Mouse (Mus musculus) A20 (cell line): ENCODE data around the gene Slc43a2.

Experiments
- DNase-seq: peaks from one replicate; pipeline ENCODE4 v3.0.0-alpha.2; 2011; ENCODE audit warnings: low read depth, low spot score

The Slc43a2 gene

GRCm38 (mm10) chr11:75531469-75532242 is at the start of gene Slc43a2:
Gene Slc43a2, plus strand, starts transcription at chr11:75531694.
- DNase-seq, result peak; percentile 96

GRCm38 (mm10) chr11:75486192-75486591 is 45.3 kb upstream of the Slc43a2 start:
- no peak for DNase-seq

DNA sequence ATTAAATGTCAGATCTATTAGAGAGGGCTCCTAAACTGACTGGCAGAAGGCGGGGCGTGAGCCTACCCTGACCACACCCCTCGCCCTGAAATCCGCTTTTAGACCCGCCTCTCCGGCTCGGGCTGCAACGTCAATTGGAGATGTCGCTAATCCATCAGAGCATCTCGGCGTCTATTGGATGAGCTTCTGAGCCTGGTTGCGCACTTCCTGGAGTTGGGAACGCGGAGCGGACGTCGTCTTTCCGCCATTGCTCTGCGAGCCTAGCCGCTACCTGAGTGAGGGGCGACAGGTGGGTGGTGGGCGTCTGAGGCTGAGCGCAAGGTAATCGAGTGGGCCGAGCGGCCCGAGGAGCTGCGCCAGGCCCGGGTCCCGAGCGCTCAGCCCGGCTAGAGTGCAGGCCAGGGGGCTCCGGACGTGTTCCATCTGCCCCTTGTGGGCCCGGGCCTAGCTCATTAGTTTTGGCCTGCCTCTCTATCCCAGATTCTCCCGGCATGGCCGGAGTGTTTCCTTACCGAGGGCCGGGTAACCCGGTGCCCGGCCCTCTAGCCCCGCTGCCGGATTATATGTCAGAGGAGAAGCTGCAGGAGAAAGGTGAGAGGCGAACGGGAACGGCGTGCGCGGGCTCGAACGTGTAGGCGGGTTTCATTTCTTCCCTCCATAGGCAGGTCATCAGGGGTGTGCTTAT is 44.8 kb upstream of the Slc43a2 start, which contains the start of gene Prpf8:
Gene Prpf8 (plus strand): TSS at position 216 of the 685 bp plus-strand sequence.
- peak; percentile 98 for DNase-seq

DNA sequence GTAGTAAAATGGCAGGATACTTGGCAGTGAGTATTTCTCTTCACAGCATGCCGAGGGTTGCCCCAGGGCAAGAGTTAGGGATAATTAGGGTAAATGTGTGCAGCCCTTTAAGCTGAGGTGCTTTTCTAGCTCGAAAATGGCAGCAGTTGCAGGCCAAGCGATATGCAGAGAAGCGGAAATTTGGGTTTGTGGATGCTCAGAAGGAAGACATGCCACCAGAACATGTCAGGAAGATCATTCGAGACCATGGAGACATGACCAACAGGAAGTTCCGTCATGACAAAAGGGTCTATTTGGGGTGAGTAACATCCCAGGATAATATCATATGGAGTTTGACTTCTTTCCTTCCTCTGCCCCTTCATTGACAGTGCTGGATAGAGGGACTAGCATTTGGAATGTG is 44.0 kb upstream of the Slc43a2 start:
- peak; percentile 28 for DNase-seq

DNA sequence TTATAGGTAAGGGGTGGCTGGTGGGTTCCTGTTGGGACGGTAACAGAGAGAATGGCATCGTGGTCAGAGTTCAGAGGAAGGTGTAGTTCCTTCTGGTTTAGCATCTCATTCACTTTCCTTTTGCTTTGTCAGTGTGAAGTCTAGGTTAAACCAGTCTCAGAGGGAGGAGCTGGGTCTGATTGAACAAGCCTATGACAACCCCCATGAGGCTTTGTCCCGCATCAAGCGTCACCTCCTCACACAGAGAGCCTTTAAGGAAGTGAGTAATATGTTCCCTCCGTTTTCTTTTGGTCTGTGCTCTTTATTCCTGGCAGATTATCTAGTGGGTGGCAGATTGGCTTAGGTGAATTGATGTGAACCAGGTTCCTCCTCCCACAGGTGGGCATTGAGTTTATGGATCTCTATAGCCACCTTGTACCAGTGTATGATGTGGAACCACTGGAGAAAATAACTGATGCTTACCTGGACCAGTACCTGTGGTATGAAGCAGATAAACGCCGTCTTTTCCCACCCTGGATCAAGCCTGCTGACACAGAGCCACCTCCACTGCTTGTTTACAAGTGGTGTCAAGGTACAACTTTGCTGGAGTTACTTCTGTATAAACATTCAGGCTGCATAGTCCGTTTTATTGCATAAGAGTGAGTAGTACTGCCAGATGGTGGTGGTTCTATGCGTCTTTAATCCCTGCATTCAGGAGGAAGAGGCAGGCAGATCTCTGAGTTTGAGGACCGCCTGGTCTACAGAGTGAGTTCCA is 37.0 kb upstream of the Slc43a2 start:
- no peak for DNase-seq

DNA sequence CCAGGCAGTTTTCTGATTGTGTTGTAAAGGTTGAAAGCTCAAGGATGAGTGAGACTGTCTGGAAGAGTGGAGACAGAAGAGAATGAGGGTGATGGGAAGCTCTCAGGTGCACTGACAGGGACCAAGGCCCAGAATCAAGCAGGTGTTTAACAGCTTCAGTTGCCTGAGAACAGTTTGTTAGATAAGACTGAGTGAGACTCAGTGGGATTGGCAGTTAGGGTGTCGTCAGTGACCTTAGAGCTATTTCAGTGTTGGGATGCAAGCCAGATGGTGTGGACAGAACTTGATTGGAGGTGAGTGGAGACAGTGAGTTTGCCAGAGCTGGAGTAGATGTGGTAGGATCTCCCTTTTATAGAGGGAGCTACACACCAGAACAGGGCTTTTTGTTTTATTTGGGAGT is 33.4 kb upstream of the Slc43a2 start:
- no peak for DNase-seq

DNA sequence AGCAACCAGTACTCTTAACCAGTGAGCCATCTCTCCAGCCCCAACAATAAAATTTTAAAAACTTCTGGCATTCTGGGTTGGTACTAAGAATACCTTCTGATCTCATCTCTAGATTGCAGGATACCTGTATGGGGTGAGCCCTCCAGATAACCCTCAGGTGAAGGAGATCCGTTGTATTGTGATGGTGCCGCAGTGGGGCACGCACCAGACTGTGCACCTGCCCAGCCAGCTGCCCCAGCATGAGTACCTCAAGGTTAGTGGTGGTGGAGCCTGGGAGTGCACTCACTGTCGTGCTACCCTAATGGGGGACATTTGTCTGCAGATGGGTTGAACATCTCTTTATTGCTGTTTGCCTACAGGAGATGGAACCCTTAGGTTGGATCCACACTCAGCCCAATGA is 23.3 kb upstream of the Slc43a2 start:
- no peak for DNase-seq

- no peak for DNase-seq
Measured at GRCm38 (mm10) chr11:75508904-75509303, 22.6 kb upstream of the Slc43a2 start.

DNA sequence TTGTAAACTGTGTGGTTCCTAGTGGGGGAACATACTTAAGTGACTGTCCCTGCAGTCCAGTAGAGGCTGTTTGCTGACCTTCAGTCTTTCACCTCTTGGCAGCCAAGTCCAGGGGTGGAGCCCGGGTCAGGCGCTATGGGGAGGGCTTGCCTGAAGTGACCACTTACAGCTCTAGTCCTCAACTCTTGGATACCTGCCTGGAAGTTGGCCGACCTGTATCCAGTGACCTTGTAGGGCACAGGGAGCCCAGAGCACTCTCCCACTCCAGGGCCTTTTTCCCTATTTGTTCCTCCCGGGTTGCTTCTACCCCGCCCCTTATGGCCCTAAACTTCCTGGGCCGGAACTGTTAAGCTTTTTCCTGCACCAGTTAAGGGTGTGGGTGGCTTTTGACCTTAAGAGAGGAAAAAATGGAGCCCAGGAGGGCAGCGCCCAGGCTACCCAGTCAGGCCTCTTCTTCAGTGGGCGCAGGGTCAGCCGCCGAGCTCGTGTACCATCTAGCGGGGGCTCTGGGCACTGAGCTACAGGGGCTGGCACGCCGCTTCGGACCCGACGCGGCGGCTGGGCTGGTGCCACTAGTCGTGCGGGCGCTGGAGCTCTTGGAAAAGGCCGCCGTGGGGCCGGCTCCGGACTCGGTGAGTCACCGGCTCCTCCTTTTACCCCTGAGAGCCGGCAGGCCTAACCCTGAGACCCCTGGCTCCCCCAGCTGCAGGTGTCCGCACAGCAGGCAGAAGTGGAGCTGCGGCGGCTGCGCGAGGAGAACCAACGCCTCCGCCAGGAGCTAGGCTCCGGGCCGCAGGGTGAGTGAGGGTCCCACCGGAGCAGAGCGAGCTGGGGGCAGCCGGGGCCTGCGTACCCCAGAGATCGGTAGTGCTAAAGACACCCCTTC is 21.5 kb upstream of the Slc43a2 start, which contains the start of gene Rilp:
Gene Rilp (plus strand): TSS at position 354 of the 886 bp plus-strand sequence.
- DNase-seq, result no peak

DNA sequence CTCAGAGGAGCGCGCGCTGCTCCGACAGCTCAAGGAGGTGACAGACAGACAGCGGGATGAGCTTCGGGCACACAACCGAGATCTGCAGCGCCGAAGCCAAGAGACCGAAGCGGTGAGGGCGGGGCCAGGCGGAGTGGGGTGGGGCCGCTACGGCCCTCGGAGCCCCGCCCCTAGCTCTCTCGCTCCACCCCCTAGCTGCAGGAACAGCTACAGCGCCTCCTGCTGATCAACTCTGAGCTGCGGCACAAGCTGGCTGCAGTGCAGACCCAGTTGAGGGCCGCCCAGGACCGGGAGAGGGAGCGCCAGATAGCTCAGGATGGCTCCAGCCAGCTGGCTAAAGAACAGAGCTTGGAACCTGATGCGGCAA is 20.9 kb upstream of the Slc43a2 start:
- peak; percentile 89 for DNase-seq

DNA sequence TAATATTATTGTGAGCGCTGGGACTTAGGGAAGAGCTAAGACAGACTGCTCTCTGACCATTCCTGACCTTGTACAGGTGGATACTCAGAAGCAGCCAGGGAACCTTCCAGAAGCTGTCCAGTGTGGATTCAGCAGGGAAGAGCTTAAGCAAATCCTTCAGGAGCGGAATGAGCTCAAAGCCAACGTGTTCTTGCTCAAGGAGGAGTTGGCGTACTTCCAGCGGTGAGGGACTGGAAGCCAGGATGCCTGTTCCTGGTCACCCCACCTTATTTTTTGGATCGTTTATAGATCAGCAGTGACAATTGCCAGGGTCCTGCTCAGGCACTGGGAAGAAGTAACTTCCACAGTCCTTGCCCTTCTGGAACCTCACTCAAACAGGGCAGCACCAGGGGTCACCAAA is 20.3 kb upstream of the Slc43a2 start:
- no peak for DNase-seq

- DNase-seq, result no peak
Measured at GRCm38 (mm10) chr11:75512301-75513018, 19.0 kb upstream of the Slc43a2 start.

- no peak for DNase-seq
Measured at GRCm38 (mm10) chr11:75513336-75513735, 18.2 kb upstream of the Slc43a2 start, which contains the start of gene Scarf1. Gene Scarf1, plus strand, starts transcription at chr11:75513540.

DNA sequence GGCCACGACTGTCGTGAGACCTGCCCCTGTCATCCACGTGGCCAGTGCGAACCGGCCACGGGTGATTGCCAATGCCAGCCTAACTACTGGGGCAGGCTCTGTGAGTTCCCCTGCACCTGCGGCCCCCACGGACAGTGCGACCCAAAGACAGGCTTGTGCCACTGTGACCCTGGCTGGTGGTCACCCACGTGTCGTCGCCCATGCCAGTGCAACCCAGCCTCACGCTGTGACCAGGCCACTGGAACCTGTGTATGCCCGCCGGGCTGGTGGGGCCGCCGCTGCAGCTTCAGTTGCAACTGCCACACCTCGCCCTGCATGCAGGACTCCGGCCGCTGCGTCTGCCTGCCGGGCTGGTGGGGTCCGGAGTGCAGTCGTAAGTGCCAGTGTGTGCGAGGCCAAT is 16.3 kb upstream of the Slc43a2 start:
- no peak for DNase-seq

GRCm38 (mm10) chr11:75519834-75520633 is 11.5 kb upstream of the Slc43a2 start:
- no peak for DNase-seq

DNA sequence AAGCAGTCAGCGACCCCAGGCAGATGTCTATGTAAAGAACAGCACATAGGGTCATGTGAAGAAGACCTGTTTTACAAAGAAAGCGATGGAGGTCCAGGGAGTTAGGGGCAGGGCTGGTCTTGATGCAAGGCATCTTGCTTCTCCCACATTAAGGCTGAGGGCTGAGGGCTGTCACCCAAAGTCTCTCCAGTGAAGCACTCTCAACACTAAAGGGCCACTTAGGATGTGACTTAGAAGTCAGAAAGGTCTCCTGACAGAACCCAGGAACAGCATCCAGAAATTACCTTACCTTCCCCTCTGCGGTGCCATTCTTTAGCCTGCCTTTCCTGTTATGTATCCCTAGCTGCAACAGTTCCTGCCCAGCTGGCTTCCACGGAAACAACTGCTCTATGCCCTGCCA is 9.9 kb upstream of the Slc43a2 start:
- no peak for DNase-seq

DNA sequence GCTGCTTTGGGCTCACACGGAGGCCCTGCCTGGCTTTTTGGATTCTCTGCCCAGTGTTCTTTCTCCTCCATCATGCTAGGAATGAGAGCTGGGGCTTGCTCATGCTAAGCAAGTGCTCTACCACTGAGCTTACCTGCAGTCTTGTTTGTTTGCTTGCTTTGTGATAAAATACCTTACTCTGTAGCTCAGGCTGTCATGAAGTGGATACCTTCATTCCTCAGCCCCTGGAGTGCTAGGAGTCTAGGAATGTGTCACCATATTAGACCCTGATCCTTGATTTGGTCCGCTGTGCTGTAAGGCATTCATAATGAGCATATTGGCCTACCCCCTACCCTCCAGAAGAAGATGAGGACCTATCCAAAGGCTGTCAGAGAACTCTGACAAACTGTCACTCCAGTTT is 8.7 kb upstream of the Slc43a2 start:
- DNase-seq, result no peak

DNA sequence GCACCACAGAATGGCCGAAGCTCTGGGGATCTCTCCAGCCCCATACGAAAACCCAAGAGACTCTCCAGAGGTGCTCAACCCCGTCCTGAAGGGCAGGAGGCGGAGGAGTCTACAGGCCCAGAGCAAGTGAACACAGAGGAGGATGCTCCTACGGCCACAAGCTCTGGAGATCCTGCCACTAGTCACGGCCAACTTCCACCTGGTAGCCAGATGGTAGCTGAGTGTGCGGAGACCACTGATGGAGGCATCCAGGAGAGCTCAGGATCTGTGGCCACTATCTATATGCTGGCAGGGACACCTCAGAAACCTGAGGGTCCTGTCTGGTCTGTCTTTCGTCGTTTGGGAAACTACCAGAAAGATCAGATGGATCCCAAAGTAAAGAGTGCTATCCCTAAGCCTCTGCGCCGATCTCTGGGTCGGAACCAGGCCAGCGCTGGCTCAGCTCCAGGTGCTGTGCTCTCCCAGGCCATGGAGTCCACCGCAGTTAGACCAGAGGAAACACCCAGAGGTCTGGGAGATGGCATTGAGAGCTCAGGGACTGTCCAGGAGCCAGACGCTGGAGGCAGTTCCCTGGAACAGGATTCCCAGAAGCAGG is 5.9 kb upstream of the Slc43a2 start:
- no peak for DNase-seq

DNA sequence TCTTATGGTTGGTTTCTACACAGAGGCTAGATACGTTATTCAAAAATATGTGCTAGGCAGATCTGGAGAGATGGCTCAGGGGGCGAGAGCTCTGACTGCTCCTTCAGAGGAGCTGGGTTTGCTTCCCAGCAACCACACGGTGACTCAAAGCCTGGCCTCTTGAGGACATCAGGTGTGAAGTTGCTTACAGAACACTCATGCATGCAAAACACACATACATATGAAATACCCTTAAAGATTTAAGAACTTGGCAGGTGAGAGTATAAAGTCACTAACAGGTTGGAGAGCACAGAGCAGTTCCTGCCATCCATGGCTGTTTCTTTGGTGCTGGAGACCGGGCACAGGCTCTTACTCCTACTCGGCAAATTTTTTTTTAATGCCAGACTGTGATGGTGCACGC is 4.6 kb upstream of the Slc43a2 start:
- peak; percentile 87 for DNase-seq
